Mouse (Mus musculus): ENCODE measurements around the gene Bnc2.

The Bnc2 gene

GRCm38 (mm10) chr4:84675171-84675973 lies at the start of gene Bnc2:
Bnc2 (minus strand) TSS chr4:84675275.
- DNase-seq (ENCODE audit: low read depth), result no peak

GRCm38 (mm10) chr4:84707961-84708360 lies 32.9 kb upstream of the Bnc2 start:
- DNase-seq (ENCODE audit: low read depth), result no peak

- no peak for DNase-seq (ENCODE audit: low read depth)
These were observed 10.7 kb upstream of the Bnc2 start for GRCm38 (mm10) chr4:84685521-84686366.

GRCm38 (mm10) chr4:84685009-84685408 lies 9.9 kb upstream of the Bnc2 start:
- no peak for DNase-seq (ENCODE audit: low read depth)

- no peak for DNase-seq (ENCODE audit: low read depth)
These were observed 870 bp upstream of the Bnc2 start for GRCm38 (mm10) chr4:84675974-84676315.

- no peak for DNase-seq (ENCODE audit: low read depth)
These were observed 531 bp downstream of the Bnc2 start for GRCm38 (mm10) chr4:84674318-84675170.

- DNase-seq (ENCODE audit: low read depth), result no peak
These were observed 1.3 kb downstream of the Bnc2 start for GRCm38 (mm10) chr4:84673681-84674307.

GRCm38 (mm10) chr4:84672181-84672791 lies 2.8 kb downstream of the Bnc2 start:
- no peak for DNase-seq (ENCODE audit: low read depth)

GRCm38 (mm10) chr4:84670996-84671395 lies 4.1 kb downstream of the Bnc2 start:
- no peak for DNase-seq (ENCODE audit: low read depth)

- DNase-seq (ENCODE audit: low read depth), result no peak
These were observed 5.4 kb downstream of the Bnc2 start for GRCm38 (mm10) chr4:84669650-84670049.

- DNase-seq (ENCODE audit: low read depth), result no peak
These were observed 6.0 kb downstream of the Bnc2 start for GRCm38 (mm10) chr4:84668949-84669605.

GRCm38 (mm10) chr4:84668226-84668625 lies 6.8 kb downstream of the Bnc2 start:
- no peak for DNase-seq (ENCODE audit: low read depth)

GRCm38 (mm10) chr4:84662228-84663065 lies 12.6 kb downstream of the Bnc2 start:
- DNase-seq (ENCODE audit: low read depth), result no peak

GRCm38 (mm10) chr4:84661341-84661740 lies 13.7 kb downstream of the Bnc2 start:
- DNase-seq (ENCODE audit: low read depth), result no peak

- DNase-seq (ENCODE audit: low read depth), result no peak
These were observed 23.3 kb downstream of the Bnc2 start for GRCm38 (mm10) chr4:84651786-84652185.

- no peak for DNase-seq (ENCODE audit: low read depth)
These were observed 28.5 kb downstream of the Bnc2 start for GRCm38 (mm10) chr4:84646576-84646975.

GRCm38 (mm10) chr4:84639166-84639565 lies 35.9 kb downstream of the Bnc2 start:
- DNase-seq (ENCODE audit: low read depth), result no peak

- no peak for DNase-seq (ENCODE audit: low read depth)
These were observed 37.4 kb downstream of the Bnc2 start for GRCm38 (mm10) chr4:84637641-84638040.

GRCm38 (mm10) chr4:84634751-84635150 lies 40.3 kb downstream of the Bnc2 start:
- DNase-seq (ENCODE audit: low read depth), result no peak

- DNase-seq (ENCODE audit: low read depth), result no peak
These were observed 41.1 kb downstream of the Bnc2 start for GRCm38 (mm10) chr4:84633991-84634390.

Measured in naive thymus-derived CD4-positive, alpha-beta T cell, adult 2 months (primary cell).